Mouse (Mus musculus) intestine, postnatal 0 days (tissue): ENCODE data around the gene Maml3. TPM values are rescaled to one million over a fixed set of nuclear protein-coding genes. Genes with fewer than 3 reads are reported as not detected.

Experiments
- ATAC-seq: fragments of 200-750 bp; cut with Nextera tagmentation; 2 replicates; pipeline ENCODE4 v1.8.0; 2017; ENCODE audit warnings: mild to moderate bottlenecking, moderate TSS enrichment, moderate library complexity
- H3K27ac ChIP-seq: fragments of 300-500 bp; sonication (generic); 2 replicates; pipeline ENCODE4 v1.5.1; 2014; ENCODE audit warnings: mild to moderate bottlenecking, low read depth, low read length, moderate library complexity
- H3K27me3 ChIP-seq: fragments of 300-500 bp; sonication (generic); replicated peaks from 2 replicates; pipeline ENCODE4 v1.6.1; 2014; ENCODE audit warnings: low read length, mixed read lengths; ENCODE audit not compliant: control insufficient read depth, insufficient read depth
- H3K36me3 ChIP-seq: fragments of 300-500 bp; sonication (generic); 2 replicates; pipeline ENCODE4 v1.6.1; 2014; ENCODE audit warnings: mild to moderate bottlenecking, moderate library complexity; ENCODE audit not compliant: control insufficient read depth, insufficient read depth
- H3K4me1 ChIP-seq: fragments of 300-500 bp; sonication (generic); replicated peaks from 2 replicates; pipeline ENCODE4 v1.6.1; 2014; ENCODE audit warnings: antibody characterized with exemption, low read length, mixed read lengths; ENCODE audit not compliant: control insufficient read depth, insufficient read depth
- H3K4me2 ChIP-seq: fragments of 300-500 bp; sonication (generic); replicated peaks from 2 replicates; pipeline ENCODE4 v1.6.1; 2014; ENCODE audit warnings: low read depth, mild to moderate bottlenecking, moderate library complexity
- H3K4me3 ChIP-seq: fragments of 300-500 bp; sonication (generic); 2 replicates; pipeline ENCODE4 v1.5.1; 2014; ENCODE audit warnings: low read depth, low read length
- H3K9ac ChIP-seq: fragments of 300-500 bp; sonication (generic); 2 replicates; pipeline ENCODE4 v1.6.1; 2014; ENCODE audit warnings: mild to moderate bottlenecking, low read depth, low read length
- H3K9me3 ChIP-seq: fragments of 300-500 bp; sonication (generic); 2 replicates; pipeline ENCODE4 v1.6.1; 2016; ENCODE audit warnings: mixed run types; ENCODE audit not compliant: control insufficient read depth
- CTCF ChIP-seq: sonication (generic); IDR thresholded peaks from 2 replicates; pipeline ENCODE4 v1.5.1; 2016; ENCODE audit warnings: low read depth, mild to moderate bottlenecking, control low read depth, antibody characterized with exemption, moderate library complexity
- WGBS: fragments of 180-500 bp; shearing (Covaris S2); extraction: QIAGEN DNeasy Blood & Tissue Kit; methylation state at CpG from one replicate; pipeline ENCODE4 v1.1.7; 2014; 5-methylcytosine and 5-hydroxymethylcytosine counted together
- polyA plus RNA-seq: library from polyadenylated mRNA; unstranded; fragments of >200 nt; fragmentation: Nextera tagmentation; extraction: Ambion mirVana; gene quantifications from 2 replicates; pipeline ENCODE4 v1.2.1, GENCODE M21; 2015

The Maml3 gene
- polyA plus RNA-seq, 1 experiment from 2014 or later: 2.0 TPM

- 75% methylated on average over 3 of the region's 3 CpGs for WGBS
- H3K4me1 ChIP-seq: peaks cover 5% of the 10 kb centered on the region; the same call in 1 of the 2 replicates
- no peak overlapping the region for H3K4me2 ChIP-seq
- no peak overlapping the region for H3K9ac ChIP-seq
- H3K4me3 ChIP-seq: no peak overlapping the region
- no peaks in the 10 kb centered on the region for H3K36me3 ChIP-seq
- H3K27ac ChIP-seq: no peak overlapping the region
- no peak for TF ChIP-seq CTCF
- H3K9me3 ChIP-seq: no peaks in the 10 kb centered on the region
- no peaks in the 10 kb centered on the region for H3K27me3 ChIP-seq
- ATAC-seq: no peak
Measured at GRCm38 (mm10) chr3:51719373-51719772, 385.5 kb downstream of the Maml3 start.

DNA sequence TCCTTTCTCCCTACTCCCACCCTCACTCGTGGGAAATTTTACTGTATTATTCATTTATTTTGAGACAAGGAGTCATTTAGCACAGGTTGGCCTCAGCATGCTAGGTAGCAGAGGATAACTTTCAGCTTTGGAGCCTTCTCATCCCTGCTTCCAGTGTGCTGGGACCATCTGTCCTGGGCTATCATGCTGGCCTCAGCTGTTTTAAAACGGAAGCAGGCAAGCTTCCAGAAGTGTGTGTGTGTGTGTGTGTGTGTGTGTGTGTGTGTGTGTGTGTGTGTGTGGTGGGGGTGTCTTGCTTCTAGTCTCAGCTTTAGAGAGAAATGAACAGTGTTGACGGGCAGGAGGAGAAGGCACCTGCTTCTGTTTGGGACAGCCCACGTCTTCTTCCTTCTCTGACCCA, 387.0 kb downstream of the Maml3 start:
- Histone ChIP-seq H3K4me3 (no peak overlapping the region), H3K27ac (no peak overlapping the region), H3K27me3 (no peaks in the 10 kb centered on the region), H3K4me2 (no peak overlapping the region), H3K9me3 (no peaks in the 10 kb centered on the region), H3K36me3 (no peaks in the 10 kb centered on the region), H3K9ac (no peak overlapping the region), H3K4me1 (peaks cover 5% of the 10 kb centered on the region; the same call in 1 of the 2 replicates)
- WGBS: 58% methylated on average over 4 of the region's 4 CpGs
- 0 out of 2 replicates have a peak, but pooled peaks have one; percentile 33 for ATAC-seq
- no peak for TF ChIP-seq CTCF

- peaks cover 5% of the 10 kb centered on the region; the same call in 1 of the 2 replicates for H3K4me1 ChIP-seq
- no peaks in the 10 kb centered on the region for H3K36me3 ChIP-seq
- H3K4me2 ChIP-seq: no peak overlapping the region
- no peak overlapping the region for H3K9ac ChIP-seq
- no peak overlapping the region for H3K4me3 ChIP-seq
- H3K27me3 ChIP-seq: no peaks in the 10 kb centered on the region
- WGBS: 25% methylated on average over 3 of the region's 3 CpGs
- peak; percentile 85 for ATAC-seq
- no peaks in the 10 kb centered on the region for H3K9me3 ChIP-seq
- no peak overlapping the region for H3K27ac ChIP-seq
- TF ChIP-seq CTCF: no peak
Measured at GRCm38 (mm10) chr3:51717455-51717854, 387.4 kb downstream of the Maml3 start.

GRCm38 (mm10) chr3:51714469-51714868, 390.4 kb downstream of the Maml3 start:
- H3K27ac ChIP-seq: no peak overlapping the region
- H3K4me3 ChIP-seq: no peak overlapping the region
- 82% methylated on average over 5 of the region's 5 CpGs for WGBS
- H3K4me1 ChIP-seq: peaks cover 5% of the 10 kb centered on the region; the same call in 1 of the 2 replicates
- no peak for TF ChIP-seq CTCF
- H3K36me3 ChIP-seq: no peaks in the 10 kb centered on the region
- no peak overlapping the region for H3K9ac ChIP-seq
- no peak overlapping the region for H3K4me2 ChIP-seq
- H3K9me3 ChIP-seq: no peaks in the 10 kb centered on the region
- H3K27me3 ChIP-seq: no peaks in the 10 kb centered on the region
- ATAC-seq: no peak

- Histone ChIP-seq H3K9me3 (no peaks in the 10 kb centered on the region), H3K4me1 (0 out of 2 replicates have a peak, but pooled peaks cover 5% of the 10 kb centered on the region), H3K27ac (no peak overlapping the region), H3K27me3 (no peaks in the 10 kb centered on the region), H3K36me3 (no peaks in the 10 kb centered on the region), H3K9ac (no peak overlapping the region), H3K4me3 (no peak overlapping the region), H3K4me2 (no peak overlapping the region)
- WGBS: 49% methylated on average over 8 of the region's 8 CpGs
- ATAC-seq: no peak
- TF ChIP-seq CTCF: no peak
Measured at GRCm38 (mm10) chr3:51713233-51713632, 391.6 kb downstream of the Maml3 start.

DNA sequence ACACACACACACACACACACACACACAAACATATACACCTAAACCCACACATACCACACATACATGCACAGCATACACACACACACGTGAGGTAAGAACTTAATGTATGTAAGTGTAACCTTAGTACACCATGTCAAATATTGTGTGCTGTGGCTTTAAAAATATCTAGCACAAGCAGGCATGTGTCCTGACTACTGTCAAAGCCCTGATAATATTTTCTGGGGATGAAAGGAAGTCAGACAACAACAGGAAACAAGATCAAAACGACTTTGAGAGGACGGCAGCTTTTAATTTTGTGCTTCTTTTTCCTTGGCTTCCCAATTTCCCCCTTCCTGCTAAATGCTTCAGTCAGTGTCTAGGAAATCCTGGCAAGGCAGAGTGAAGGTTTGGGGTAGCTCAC, 392.5 kb downstream of the Maml3 start:
- no peak for ATAC-seq
- Histone ChIP-seq H3K36me3 (no peaks in the 10 kb centered on the region), H3K4me2 (no peak overlapping the region), H3K4me3 (no peak overlapping the region), H3K27ac (no peak overlapping the region), H3K9ac (no peak overlapping the region), H3K9me3 (no peaks in the 10 kb centered on the region), H3K27me3 (no peaks in the 10 kb centered on the region), H3K4me1 (0 out of 2 replicates have a peak, but pooled peaks cover 2% of the 10 kb centered on the region)
- no peak for TF ChIP-seq CTCF
- 42% methylated on average over 3 of the region's 3 CpGs for WGBS
